Mouse (Mus musculus): ENCODE measurements at regions not wholly inside any gene's neighbourhood (a gene's known extent, or its start where the extent isn't known, plus 50 kb on each side); places are given as distances from the start of the nearest gene placed in this dataset.

DNA sequence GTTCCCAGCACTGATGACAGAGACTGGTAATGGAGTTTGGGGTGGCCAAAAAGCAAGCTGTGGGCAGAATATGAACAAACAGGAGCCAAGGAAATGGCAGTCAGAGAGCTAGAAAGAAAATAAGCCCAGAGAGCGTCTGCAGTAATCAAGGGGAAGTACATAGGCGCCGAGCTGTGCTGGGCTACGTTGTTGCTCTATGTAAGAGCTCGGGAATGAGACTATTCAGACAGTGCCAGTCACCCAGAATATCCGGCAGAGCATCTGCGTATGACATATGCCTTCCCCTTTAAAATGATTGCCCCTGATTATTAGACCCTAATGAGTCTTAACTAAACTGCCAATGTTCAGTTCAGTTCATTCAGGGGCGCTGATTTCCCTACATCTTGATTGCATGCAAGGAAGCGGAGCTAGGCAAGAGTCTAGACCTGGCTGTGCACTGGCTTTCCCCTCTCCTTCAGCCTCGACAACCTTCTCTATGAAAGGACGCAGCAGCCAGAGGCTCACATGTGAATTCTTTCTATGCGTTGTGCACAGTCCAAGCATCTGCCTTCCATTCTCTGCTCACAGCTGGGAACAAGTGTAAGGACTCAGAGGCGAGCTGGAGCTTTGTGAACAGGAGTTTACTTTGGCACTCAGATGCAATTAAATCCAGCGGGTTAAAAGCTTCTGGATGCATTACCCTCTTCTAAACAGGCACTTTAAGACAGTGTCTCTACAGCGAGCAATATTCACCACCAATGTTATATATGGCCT, 125.7 kb upstream of the Gdf10 start:
- no peak for DNase-seq

DNA sequence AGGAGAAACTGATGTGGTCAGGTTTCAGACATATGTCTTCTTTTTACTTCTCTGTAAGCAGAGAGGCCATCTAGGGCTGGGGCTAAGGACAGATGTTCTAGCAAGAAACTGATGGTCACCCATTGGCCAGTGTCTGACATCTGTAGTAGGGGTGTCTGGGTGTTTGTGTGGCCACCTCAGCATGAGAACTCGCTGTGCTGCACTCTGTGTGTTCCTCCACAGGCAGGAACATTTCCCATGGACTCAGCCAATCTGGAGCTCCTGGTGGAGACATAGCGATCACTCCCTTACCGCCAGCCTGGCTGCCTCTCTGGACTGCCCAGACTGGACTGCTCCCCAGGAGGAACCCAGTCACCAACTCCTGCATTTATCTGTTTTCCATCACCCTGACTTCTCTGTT, 119.1 kb upstream of the Gdf10 start:
- no peak for DNase-seq

DNA sequence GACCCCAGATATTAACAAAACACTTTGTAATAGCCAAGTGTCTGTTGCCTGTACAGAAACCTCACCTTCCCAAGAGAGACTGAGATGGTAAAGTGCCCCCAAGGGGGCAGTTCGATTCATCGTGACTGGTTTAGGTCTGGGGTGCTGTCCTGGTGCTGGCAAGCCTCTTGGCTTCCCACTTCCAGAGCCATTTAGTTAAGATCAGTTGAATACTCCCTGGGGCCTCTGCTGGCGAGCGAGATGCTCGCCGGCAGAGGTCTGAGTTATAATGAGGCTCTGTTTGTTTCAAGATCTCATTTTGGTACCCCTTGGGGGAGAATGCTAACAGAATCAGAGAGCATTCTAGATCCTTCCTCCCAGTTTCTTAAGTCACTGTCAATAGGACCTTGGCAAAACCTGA, 118.7 kb upstream of the Gdf10 start:
- DNase-seq: no peak

DNA sequence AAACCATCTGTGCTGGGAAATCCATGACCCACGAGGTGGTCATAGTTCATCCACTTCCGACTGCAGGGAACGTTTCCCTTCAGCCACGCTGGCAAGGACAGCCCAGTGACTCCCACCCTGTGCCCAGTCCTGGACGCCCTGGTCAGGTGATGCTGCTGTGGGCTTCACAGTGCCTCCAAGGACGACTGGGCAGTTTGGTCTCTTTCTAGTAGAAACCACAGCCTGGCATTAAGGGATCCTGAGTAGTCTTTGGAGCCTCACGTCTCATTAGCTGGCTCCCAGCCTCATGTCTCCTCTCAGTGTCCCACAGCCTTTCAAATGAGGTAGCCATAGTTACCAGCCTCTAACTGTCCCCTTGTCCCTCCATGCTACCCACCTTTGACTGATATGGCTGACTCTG, 116.2 kb upstream of the Gdf10 start:
- no peak for DNase-seq

DNA sequence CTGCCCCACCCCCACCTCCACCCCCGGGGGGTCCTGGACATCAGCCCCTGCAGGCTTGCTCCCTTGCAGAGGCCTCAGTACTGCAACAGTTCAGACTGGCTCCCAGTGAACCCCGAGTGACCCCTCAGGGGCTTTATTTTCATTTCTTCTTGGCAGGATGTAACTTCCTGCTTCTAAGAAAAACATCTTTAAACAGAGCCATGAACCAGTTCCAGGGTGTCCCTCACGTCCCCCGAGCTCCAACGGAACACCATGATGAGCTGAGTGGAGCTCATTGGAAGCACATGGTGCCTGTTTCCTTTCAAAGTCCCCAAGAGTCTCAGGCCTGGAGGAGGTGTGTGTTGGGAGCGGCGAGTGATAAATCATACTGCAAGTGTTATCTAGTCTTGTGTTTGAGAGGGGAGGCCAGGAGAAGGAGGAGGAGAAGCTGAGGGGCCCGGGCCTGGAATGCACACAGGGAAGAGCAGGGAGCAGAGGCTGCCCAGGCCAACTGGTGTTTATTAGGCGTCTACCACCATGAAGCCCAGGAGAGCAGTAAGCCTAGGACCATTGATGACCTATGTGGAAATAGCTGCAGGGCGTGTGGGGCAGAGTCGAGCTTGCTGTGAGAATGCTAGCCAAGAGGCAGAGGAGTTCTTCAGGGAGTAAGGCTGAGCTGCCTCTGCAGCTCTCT, 114.7 kb upstream of the Gdf10 start:
- peak; percentile 68 for DNase-seq

DNA sequence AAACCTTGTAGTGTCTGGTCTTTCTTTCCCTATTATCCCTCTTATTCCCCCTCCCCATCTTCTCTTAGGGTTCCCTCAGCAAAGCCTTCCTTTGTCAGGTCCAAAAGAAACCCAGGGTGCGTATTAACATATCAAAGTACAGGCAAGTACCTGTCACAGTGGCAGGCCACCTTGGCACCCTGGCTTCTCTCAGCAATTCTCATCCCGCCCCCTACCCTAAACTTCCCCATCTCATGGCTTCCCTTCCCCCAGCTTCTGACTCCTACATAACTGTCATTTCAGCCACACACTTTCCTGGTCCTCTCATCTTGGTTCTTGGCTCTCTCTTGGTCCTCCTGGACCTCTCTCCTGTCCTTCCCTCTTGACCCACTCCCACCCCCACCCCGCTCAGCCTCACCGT, 112.8 kb upstream of the Gdf10 start:
- DNase-seq: no peak

DNA sequence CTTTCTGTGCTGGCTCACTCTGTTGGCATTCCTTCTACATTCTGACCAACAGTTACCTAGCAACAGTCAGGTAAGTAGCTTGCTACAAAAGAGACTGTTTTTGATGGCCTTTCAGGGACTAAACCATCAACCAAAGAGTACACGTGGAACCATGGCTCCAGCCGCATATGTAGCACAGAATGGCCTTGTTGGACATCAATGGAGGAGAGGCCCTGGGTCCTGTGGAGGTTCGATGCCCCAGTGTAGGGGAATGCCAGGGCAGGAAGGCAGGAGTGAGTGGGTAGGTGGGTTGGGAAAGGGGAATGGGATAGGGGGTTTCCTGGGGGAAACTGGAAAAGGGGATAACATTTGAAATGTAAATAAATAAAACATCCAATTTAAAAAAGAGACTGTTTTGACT, 112.1 kb upstream of the Gdf10 start:
- no peak for DNase-seq

DNA sequence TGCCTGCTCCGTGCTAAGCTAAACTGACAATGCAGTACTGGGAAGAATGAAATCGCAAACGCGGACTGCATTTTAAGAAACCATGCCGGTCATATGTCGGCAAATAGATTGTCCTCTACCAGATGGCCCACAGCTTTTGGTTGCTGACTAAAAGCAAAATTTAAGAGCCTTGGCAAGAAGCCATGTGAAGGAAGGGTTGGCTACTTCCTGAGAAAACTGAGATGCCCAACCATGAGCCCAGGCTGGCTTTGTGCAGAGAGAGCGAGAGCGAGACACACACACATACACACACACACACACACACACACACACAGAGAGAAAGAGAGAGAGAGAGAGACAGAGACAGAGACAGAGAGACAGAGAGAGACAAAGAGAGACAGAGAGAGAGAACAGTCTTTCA, 111.1 kb upstream of the Gdf10 start:
- DNase-seq: no peak

DNA sequence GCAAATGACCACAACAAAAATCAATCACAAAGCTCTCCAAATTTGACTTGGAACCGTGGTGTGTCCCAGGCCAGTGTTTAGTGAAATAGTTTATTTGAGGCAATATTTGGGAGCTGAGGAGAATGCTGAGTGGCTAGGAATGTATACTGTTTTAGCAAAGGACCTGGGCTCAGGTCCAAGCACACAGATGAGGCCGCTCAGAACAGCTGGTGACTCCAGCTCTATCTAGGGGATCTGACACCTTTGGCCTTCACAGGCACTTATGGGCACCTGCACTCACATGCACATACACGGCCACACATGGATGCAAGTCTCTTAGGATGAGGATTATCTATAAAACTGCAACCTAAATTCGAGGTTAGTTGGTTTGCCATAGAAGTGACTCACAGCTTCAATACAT, 110.6 kb upstream of the Gdf10 start:
- DNase-seq: no peak

DNA sequence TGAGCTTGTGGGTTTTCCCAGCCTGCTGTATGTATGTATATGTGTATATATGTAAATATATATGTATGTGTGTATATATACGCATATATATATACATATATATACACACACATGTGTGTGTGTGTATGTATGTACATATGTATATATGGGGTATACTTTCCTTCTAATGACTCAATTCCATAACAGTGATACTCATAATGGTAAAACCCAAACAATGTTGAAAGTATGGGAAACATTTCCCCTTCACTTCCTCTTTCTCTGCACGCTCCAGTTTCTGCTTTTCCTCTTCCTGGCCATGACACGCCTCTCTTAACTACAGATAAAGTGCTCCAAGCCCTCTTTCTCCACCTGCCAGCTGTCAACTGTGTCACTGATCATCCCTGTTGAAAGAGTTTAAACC, 110.1 kb upstream of the Gdf10 start:
- no peak for DNase-seq

DNA sequence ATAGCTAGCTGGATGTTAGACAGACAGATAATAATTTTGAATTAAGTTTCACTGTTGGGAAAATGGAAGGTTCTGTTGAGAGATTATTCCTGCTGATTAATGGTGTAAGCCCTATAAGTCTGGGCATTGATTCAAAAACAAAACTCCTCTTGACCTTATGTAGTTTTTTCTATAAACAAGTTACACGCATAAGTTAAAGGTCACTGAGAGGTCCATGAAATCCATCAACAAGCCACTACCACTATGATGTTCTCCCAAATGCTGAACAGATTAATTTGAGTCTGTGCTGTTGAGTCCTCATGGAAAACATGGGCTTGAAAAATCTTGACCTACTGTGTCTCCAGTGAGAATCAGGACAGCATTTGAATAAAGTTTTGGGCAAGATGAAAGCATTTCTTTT, 109.3 kb upstream of the Gdf10 start:
- no peak for DNase-seq

DNA sequence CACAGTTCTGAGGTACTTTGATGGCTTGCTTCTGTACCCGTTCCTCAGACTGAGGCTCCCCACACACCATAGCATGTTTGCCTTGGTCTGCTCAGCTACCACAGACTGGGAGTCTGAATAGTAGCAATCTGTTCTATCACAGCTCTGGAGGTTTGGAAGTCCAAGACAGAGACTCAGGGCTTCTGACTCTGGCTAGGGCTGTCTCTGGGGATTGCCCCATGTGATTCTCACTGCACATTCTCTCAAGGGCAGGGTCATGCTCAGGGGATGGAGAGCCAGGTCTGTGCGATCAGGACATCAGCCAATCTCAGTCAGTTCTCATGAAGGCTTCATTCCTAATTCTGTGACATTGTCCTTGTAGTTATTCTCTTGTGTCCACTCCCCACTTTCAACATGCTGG, 108.8 kb upstream of the Gdf10 start:
- no peak for DNase-seq

DNA sequence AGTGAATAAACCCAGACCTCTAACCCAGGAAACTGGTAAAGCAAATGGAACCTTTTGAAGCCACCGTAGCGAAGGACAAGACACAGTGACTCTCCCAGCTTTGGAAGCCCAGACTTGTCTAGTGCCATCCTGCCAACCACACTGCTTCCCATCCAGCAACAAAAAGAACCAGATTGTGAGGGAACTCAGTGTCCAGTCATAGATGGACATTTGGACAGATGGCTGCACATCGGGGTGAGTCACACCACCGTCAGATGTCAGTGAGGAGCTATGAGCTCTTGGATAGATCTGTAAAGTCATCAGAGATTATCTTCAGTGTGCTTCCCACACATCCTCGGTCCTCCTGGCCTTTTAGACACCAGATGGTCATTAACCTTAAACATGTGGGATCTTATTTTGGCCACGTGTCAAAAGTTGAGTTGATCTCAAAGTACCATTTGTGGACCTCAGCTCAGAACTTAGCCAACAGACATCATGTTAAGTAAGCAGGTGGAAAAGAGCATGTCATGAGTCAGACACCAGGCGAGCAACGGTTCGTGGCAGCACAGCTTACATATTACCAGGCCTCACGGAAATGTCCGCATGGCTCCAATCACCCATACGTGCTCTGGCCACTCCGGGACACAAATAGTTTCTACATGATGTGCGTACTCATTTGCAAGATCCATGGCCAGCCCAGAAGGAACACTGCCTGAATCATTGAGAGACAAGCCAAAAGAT, 102.7 kb upstream of the Gdf10 start:
- no peak for DNase-seq

DNA sequence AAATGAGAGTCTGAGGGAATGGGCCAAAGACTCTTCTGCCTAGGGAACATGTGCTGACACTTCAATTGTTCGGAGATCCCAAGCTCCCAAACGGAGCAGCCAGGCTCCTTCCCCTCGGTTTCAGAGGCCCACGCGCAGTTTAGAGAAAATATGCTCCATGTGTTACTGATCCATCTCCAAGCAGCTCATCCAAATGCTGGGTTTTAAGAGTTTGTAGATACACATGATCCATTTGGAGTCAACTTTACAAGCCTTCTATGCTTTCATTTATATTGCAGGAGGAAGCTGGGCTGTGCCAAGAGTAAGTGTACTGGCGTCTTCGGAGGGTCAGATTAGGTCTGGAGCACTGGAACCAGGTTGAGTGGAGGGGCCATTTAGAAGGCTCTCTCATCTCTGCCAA, 102.0 kb upstream of the Gdf10 start:
- no peak for DNase-seq

DNA sequence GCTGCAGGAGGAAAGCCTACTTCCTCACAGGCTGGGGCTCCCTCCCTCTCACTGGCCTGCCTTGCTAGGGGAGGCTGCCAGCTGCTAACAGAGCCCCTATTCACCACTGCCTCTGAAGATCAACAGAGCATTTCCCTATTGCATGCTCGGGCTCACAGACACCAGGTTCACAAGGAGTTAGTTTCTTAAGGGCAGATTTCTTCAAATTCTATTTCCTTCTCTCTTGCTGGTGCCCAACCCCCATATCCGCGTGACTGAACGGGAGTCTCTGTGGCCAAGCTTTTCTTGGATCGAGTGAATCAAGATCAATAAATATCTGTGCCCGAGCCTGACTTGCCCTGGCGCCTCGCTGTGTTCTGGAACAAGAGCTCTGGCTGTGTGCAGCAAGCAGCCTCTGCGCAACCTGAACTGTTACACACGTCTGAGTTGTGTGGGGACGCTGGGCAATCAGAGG, 98.9 kb upstream of the Gdf10 start:
- no peak for DNase-seq

DNA sequence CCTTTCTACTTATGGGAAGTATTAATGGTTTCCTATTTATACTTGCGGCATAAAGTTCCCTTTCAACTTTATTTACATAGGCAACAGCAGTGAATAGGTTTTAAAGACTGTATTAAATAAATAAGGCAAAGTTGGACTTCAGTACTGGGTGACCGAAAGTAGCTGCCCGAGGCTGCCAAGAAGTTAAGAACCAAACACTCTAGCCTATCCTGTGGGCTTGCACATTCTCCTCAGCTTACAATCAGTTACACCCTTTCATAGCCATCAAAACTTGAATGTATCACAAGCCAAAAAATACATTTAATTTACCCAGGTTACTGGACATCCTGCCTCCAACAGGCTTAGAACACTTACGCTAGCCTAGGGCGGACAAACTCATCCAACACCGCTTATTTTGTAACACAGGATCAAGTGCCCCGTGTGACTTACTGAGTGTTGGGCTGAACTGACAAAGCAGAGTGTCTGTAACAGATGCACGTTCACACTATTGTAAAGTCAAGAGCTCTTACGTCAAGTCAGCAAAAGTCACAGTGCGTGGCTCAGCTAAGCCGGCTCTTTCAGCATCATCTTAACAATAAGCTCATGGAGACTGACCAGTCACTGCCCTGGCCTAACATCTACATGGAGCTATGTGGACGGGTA, 97.3 kb upstream of the Gdf10 start:
- no peak for DNase-seq

DNA sequence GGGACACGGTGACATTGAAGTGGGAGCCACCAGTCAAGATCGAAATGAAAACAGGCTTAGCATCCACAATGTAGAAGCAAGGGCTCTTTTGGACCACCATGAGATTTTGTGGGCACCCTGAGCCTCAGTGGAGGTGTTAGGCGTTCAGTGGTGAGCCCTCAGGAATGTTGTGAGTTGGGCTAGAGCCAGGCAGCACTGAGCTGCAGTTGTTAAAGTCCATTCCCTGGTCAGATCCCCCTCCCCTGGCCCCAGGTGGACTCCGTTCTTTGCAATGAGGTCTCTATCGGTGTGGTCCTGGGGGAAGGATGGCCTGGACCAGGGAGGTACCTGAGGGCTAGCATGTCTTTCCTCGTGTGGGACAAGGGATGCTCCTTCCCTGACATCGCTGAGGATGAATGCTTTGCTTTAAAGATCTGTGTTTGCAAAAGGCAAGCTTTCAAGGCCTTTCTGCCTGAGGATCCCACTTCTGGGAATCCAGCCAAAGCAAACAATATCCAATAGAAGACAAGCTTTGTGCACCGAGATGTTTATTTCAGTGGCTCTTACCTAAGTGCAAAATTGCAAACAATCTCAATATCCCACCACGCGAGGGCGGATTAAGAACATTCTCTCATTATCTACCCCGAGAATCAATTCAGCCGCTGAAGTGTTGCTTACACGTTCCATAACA, 90.6 kb upstream of the Gdf10 start:
- peak; percentile 19 for DNase-seq

DNA sequence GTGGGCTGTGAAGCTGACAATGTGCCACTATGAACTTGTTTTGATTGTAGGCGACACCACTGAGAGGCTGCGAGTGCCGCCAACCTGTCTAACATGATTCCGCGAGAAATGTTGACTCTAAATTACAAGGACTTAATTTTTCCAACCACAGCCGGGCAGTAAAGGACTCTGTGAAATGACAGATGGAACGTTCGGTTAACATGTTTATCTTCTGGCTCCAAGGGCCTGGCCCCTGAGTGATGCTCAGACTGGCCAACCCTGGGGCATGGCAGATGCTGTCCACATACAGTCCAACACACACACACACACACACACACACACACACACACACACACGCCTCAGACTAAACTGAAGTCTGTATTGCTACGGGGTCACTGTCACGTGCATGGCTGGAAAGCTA, 87.0 kb upstream of the Gdf10 start:
- DNase-seq: no peak

DNA sequence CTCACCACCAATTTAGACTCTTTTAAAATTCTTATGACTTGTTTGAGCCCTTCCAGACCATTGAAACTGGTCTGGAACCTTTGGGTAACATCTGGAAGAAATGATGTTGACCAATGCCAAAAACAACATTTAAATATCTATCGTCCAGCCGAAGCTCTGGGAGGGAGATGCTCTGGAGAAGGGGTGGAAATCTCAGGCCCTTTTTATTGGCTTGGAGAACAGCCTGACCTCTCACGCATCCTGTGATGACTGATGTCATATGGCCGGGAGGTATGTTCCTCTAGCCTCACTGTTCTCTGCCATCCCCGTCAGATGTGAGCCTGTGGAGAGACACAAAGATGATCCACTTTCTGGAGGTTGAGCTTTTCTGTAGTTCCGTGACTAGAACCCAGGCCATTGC, 81.6 kb upstream of the Gdf10 start:
- peak; percentile 21 for DNase-seq

DNA sequence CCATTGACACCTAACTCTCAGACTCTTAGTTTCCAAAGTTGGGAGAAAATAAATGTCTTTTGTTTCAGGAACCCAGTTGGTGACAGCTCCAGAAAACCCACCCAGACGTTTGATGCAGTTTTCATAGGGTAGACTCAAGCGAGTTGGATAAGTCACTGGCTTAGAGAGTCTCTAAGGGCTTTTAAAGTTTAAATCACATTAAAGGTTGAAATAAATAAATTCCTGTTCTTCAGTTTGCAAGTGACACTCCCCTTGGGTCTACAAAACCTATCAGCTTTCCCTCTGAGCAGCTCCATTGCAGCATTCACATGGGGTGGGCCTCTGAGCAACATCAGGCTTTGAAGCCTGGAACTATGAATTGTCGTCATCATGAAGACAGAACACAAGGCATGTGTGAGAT, 69.9 kb upstream of the Gdf10 start:
- no peak for DNase-seq

DNA sequence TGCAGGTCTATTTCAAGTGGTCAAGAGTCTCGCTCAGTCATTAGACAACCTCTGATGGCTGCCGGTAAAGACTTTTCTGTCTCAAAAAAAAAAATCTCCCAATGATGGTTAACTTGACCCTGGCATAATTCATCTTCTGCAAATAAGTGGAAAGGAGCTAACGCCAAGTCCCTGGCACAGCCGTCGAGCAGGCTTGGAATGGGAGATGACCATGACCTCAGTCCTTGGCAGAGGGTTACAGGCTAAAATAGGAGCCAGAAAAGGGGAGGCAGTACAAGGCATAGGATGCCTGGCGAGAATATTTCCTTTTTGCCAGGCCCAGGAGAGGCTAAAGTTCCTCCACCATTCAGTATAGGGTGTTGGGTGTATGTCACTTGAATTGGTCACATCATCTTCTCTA, 69.2 kb upstream of the Gdf10 start:
- DNase-seq: no peak

DNA sequence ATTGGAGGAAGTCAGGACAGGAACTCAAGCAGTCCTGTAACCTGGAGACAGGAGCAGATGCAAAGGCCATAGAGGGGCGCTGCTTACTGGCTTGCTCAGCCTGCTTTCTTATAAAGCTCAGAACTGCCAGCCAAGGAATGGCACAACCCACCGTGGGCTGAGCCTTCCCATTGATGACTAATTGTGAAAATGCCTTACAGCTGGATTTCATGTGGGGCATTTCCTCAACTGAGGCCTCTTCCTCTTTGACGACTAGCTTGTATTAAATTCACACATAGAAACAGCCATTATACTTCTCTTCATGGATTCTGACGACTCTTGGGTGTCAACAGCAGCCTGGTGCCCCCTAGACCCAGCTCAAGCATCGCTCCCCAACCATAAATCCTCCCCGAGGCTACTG, 66.4 kb upstream of the Gdf10 start:
- DNase-seq: no peak

DNA sequence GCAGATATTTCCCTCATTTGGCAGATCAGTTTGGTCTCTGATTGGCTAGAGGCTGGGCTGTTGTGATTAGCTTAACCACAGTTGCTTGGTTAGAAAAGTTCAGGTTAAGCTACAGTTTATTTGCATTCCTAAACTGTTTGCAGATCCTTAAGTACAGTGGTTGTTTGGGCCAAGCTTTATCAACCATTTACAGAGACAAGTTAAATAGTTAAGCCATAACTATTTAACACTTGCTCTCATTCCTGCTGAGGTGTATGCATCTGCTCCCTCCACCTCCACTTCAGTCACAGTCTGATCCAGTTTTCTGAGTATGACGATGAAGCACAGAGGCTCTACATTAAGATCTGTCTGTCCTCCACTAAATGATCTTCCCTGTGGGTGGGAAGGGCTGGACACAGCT, 58.6 kb upstream of the Gdf10 start:
- DNase-seq: peak; percentile 82
